Mouse (Mus musculus): ENCODE measurements around the gene Cfap97.
"Not testable (repeated sequence)": the region's sequence is repeated elsewhere in the genome, so short reads cannot be mapped to it uniquely, and the experiment has no call there.

Gene Cfap97

DNA sequence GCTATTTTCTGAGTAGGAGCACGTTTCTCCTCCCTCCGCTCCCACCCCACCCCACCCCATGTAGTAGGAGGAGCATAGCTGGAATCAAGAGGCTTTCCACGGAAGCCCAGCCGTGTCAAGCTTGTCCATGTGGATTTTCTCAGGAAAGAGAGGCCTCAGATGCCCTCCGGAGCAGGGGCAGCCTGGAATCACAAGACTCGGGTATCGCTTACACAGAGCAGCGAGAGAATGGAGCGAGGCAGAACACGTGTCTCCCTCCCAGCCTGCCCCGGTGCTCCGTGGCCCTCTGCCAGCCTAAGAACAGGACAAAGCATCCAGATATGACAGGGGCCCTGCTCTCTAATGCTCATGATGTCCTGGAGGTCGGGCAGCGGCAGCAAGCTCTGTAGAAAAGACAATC, 65.3 kb downstream of the Cfap97 start:
- in situ Hi-C loops (cut with MboI, MseI): no loop called here

- in situ Hi-C loops (cut with MboI, MseI): no loop called here
Measured at GRCm38 (mm10) chr8:46220566-46220965, 69.0 kb downstream of the Cfap97 start.

DNA sequence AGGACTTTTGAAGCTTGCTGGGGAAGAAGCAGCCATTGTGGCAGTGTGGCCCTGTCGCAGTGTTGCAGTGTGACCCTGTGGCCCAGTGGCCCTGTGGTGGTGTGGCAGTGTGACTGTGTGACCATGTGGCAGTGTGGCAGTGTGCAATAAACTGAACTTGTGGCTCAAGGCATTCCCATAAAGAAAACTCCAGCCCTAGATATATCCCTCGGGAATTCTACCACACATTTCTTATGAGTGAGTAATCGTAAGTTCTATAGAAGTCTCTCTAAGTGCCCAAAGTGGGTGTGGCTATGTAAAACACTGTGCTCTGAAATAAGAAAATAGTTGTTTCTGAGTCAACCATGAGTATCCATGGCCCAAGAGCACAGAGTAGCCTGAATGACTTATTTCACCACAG, 73.9 kb downstream of the Cfap97 start:
- in situ Hi-C loops (cut with MboI, MseI): no loop called here

- in situ Hi-C loops (cut with MboI, MseI): no loop called here
Measured at GRCm38 (mm10) chr8:46226622-46227021, 75.1 kb downstream of the Cfap97 start.

DNA sequence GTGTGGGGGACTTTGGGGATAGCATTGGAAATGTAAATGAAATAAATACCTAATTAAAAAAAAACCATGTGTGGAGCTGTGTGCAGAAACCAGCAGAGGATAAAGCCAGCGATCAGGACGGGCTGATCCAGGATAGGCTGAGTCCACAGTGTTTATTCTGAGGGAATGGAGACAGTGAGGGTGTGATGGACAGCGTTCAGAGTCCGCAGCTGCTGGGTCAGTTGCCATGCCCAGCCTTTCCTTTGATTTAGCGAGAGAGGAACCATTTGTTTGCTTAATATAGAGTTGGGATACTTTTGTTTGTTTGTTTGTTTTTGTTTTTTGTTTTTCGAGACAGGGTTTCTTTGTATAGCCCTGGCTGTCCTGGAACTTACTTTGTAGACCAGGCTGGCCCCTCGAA, 80.4 kb downstream of the Cfap97 start:
- in situ Hi-C loops (cut with MboI, MseI): not testable (repeated sequence)

DNA sequence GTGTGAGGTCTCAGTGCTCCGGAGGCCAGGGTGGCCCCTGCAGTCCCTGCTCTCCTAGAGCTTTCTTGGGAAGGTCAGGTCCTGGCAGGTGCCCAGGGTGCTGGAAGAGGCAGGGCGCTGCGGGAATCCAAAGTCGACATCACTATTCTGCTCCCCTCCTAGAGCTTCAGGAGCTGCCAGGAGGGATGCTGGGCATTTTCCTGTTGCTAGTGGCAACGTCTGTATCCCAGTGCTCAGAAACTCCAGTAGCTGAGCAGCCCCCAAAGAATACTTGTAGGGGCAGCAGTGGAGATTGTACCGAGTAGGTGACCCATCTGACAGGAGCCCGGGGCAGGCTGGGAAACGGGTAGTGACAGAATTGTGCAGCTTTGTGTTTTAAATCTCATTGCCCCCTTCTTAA, 81.2 kb downstream of the Cfap97 start:
- in situ Hi-C loops (cut with MboI, MseI): no loop called here

DNA sequence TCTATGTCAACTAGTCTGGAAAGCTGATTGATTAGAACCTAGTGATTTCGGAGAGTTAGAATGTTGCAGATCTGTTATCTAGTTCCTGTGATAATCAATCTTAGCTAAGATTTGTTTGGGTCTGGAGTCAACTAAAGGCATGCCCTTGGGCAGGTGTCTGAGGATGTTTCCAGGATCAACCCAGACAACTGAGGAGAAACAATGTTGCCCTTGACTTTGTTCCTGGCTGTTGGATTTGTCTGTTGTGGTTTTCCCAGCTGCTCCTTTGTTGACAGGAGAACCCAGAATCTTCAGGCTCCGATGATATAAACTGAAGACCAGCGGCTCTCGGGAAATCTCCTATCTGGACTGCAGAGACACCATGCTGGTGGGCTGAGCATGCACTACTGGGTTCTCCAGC, 83.2 kb downstream of the Cfap97 start:
- in situ Hi-C loops (cut with MboI, MseI): no loop called here

DNA sequence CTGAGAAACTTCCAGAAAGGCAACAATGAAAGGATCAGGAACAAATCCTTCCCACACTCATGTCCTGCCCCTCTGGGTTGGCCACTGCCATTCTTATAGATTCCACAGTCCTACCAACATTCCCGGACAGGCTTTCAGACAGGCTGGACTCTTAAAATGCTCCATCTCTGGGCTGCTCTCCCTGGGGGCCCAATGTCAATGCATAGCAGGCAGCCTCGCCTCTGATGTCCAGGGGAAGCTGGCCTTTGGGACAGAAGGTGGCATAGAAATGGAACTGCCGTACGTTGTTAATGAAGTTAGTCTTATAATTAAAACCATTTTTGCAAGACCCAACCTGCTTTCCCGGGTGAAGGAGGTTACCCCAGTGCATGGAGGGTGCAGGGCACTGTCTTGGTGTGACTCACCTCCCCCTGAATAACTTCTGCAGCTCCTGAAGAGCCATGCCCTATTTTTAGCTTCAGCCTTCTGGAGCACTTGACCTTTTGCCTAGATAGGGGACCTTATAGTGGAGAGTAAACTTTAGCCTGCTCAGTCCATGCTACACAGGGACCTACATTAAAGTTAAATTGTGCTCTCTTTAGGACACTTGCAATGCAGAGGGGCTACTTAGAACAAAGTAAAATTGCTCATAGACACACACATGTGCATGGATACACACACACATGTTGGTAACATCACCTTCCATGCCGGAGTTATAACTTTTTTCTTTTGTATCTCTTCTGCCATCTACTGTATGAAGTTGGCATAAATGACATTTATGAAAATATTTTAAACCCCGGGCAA, 85.1 kb downstream of the Cfap97 start:
- in situ Hi-C loops (cut with MboI, MseI): no loop called here

DNA sequence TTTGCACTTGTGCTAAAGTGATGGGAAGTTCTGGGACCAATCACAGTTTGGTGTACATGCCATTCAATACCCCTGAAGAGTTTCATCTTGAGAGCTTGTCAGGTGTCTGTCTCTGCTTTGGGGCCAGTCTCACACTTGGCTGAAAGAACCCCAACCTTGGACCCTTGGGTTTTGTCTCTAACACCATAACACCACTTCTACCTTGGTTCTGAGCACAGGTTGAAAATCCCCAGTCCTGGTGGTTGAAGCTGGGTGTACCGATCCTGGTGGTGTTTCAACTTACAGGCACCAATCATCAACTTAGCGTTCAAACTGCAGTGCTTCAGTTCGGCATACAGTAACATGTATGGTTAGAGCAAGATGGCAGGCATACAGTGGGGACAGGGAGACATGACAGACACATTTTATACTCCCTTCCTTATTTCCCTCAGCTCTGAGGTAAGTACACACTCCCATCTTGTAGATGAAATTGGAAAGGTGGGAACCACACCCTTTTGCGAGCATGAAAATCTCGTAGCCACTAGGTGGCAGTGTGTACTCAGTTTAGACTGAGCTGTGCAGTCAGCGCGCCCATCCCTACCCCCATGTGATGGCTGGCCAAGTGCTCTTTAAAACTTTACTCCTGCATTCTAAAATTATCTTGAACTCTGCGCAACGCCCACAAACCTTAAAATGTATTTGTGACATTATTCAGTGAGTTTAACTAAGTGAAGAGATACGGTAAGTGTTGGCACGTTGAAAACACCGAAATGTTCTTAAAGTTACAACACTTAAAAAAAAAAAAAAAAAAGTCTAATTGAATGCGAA, 90.2 kb downstream of the Cfap97 start:
- in situ Hi-C loops (cut with MboI, MseI): loop anchor here (10.0 kb wide), 1 partner anchor 723 kb away; no protein-coding TSS in a partner anchor

GRCm38 (mm10) chr8:46242946-46243345, 91.4 kb downstream of the Cfap97 start:
- in situ Hi-C loops (cut with MboI, MseI): loop anchor here (10.0 kb wide), 1 partner anchor 722 kb away; no protein-coding TSS in a partner anchor

Data from T-helper 2 cell (primary cell).